Mouse (Mus musculus): Measurements from ENCODE around the gene Npr1.
A peak's percentile ranks its signal among the peaks of the same experiment; 100 is the strongest.

Gene Npr1

DNA sequence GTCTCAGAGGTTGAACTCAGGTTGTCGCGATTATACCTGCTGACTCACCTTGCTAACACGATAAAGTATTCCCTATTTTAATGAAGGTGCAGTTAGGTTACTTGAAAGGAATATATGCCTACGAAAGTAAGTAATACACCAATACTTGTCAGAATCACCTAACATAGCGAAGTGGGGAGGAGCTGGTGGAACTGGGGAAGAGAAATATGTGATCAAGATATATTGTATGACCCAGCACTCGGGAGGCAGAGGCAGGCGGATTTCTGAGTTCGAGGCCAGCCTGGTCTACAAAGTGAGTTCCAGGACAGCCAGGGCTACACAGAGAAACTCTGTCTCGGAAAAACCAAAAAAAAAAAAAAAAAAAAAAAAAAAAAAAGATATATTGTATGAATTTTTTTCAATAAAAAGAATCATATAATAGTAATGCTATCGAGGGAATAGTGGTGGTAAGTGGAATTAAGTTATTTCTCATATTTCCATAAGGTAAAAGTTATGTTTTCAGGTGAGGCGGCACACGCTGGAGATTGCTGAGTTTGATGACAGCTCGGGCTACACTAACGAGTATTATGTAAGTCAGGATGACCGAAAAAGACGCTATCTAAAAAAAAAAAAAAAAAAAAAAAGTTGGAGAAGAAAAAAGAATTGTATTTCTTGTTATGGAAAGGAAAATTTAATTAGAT lies 9.6 kb upstream of the Npr1 start:
- DNase-seq: peak; percentile 52

GRCm38 (mm10) chr3:90472213-90472612 lies 6.5 kb upstream of the Npr1 start:
- DNase-seq: no peak

GRCm38 (mm10) chr3:90467618-90468300 lies 2.1 kb upstream of the Npr1 start:
- no peak for DNase-seq

GRCm38 (mm10) chr3:90466311-90466766 lies 673 bp upstream of the Npr1 start:
- peak; percentile 43 for DNase-seq

- no peak for DNase-seq
These were observed 483 bp downstream of the Npr1 start for GRCm38 (mm10) chr3:90465081-90465685.

DNA sequence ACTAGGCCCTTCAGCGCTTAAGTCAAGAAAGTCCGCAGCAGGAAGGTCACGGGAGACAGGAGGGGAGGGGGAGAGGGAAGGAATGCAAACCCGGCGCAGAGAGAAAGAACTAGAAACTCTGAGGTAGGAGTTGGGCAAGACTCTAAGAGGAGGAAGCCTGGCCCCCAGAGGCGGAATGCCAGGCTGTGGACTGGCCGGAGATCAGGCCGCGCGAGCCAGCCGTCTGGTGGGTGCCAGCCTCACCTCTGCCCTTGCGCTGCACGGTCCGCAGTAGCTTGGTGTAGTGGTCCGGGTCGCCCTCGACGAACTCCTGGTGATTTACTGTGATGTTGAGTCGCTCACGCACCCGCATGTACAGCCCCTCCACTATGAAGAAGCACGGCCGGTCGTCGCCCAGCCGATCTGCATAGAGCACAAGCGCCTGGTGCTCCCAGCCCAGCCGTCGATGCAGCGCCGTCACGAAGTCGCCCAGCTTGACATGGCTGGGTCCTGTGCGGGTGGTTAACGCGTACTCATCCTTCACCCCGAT lies 1.1 kb downstream of the Npr1 start:
- DNase-seq: no peak

- no peak for DNase-seq
These were observed 3.1 kb downstream of the Npr1 start for GRCm38 (mm10) chr3:90462579-90462978.

- DNase-seq: no peak
These were observed 3.7 kb downstream of the Npr1 start for GRCm38 (mm10) chr3:90461935-90462334.

GRCm38 (mm10) chr3:90460315-90460714 lies 5.4 kb downstream of the Npr1 start:
- DNase-seq: no peak

GRCm38 (mm10) chr3:90459727-90460126 lies 5.9 kb downstream of the Npr1 start:
- DNase-seq: no peak

- no peak for DNase-seq
These were observed 10.7 kb downstream of the Npr1 start for GRCm38 (mm10) chr3:90454931-90455330.

DNA sequence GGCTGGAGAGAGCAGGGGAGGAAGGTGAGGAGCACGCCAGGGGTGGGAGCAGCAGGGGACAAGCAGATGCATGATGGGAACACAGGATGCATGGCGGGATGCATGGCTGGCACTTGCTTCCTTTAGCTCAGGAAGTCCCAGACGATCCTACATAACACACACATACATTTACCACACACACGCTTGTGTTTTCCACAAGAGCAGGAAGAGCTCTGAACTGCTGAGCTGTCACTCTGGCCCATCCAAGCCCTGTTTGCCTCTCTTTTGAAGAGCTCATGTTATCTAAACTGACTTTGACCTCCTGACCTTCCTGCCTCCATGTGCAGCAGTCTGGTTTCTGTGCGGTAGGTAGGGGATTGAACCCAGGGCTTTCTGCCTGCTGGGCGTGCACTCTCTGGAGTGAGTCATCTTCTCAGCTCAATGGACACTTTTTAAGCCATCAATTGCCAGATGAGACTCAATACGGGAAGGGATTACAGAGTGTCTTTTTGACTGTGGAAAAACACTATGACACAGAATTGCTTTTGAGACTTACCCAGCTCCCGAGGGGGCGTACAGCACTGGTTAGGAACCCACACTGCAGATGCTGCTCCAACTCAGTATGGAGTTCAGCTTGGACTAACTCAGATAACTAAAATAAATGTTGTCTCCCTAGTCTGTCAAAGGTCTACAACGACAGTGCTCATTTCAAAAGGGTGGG lies 14.1 kb downstream of the Npr1 start:
- DNase-seq: no peak

DNA sequence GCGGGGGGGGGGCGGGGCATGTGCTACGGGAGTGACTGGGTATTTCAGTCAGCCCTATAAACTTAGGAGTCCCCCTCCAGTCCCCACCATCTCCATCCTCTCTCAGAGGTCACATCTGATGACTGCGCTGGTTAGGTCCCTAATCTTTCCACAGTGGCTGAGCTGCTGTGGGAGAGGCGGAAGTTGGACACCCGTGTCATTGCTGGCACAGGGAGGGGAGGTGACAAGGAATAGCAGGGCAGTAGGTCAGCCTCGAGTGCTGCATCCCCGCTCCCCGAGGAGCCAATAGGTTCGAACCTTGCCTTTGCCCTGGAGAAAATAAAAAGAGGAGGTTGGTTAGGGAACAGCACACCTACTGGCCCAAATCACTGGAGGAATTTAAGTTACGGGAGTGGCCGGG lies 14.8 kb downstream of the Npr1 start:
- no peak for DNase-seq

DNA sequence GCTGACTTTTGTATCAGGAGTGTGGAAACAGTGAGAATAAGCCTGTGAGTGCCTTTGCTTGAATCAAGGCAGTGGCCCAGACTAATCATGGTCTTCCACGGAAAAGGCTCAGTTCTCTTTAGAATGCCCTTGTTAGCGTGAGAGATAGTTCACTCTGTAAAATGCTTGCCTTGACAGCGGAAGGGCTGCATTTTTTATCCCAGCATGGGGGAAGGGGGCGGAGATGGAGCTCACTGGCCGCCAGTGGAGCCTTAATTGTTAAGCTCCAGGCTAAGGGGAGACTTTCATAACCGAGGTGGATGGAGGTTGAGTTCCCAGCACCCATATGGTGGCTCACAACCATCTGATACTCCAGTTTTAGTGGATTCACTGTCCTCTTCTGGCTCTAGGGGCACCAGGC lies 17.0 kb downstream of the Npr1 start:
- DNase-seq: no peak

DNA sequence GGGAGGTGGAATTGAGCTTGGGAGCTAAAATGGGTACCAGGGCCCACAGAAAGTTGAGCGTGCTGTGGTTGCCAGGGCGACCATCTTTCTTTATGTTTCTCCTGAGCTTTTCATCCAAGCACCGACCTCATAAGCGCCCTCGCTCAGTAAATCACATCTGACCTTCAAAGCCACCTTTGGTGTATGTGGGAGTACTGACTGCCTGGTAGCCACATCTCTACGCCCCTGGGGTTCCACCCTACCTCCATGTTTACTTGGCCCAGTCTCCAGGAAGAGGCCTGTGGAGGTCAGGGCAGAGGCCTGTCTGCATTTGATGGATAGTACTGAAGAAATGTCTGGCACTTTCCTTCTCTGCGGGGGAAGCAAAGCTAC lies 18.6 kb downstream of the Npr1 start:
- no peak for DNase-seq

GRCm38 (mm10) chr3:90446389-90447122 lies 19.1 kb downstream of the Npr1 start:
- DNase-seq: peak; percentile 29

GRCm38 (mm10) chr3:90445417-90446200 lies 20.1 kb downstream of the Npr1 start:
- DNase-seq: no peak

DNA sequence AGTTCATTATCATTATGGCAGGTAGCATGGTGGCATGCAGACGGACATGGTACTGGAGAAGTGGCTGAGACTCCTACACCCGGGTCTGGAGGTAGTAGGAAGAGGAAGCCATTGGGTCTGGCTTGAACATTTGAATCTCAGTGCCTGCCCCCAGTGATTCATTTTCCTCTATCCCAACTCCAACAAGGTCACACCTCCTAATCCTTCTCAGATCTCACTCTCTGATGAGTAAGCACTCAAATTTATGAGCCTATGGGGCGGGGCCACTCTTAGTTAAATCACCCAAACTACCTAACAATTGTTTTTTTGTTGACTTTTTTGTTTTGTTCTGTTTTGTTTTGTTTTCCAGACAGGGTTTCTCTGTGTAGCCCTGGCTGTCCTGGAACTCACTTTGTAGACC lies 21.7 kb downstream of the Npr1 start:
- DNase-seq: no peak

DNA sequence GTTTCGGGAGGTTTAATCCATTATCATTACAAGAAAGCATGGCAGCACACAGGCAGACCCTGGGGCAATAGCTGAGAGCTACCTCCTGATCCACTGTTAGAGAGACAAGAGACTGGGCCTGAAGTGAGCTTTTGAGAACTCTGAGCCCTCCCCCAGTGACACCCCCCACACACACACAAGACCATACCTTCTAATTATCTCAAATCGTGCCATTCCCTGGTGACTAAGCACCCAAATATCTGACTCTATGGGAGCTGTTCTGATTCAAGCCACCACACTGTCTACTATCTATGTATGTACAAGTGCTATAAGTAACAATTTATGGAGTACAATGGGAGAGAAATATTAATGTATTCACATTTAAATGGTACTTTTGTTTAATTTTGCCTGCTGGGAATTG lies 24.9 kb downstream of the Npr1 start:
- DNase-seq: no peak

DNA sequence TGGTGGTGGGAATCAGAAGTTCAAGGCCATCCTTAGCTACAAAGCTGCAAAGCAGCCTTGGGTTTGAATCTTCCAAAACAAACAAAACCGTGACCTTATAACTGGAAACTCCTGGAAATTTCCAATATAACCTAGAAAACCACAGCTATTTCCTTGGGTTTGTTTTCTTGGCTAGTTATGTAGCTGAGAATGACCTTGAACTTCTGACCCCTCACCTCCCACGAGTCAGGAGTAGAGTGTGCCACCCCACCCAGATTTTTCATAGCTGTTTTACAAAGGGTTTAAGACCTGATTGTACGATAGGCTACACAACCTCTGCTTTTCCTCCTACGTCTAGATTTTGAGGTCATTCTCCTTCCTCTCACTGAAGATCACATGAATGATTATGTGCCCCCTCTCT lies 28.5 kb downstream of the Npr1 start:
- no peak for DNase-seq

- DNase-seq: peak; percentile 45
These were observed 31.5 kb downstream of the Npr1 start for GRCm38 (mm10) chr3:90434073-90434730.
